Mouse (Mus musculus) kidney, postnatal 25 days (tissue): Measurements from ENCODE around the gene Sh3d19.
A peak's percentile ranks its signal among the peaks of the same experiment; 100 is the strongest.
"Not testable (repeated sequence)": the region's sequence is repeated elsewhere in the genome, so short reads cannot be mapped to it uniquely, and the experiment has no call there.

Experiments used
- DNase-seq, 2 experiments: peaks; one replicate each; pipeline ENCODE4 v3.0.0; 2021; ENCODE audit warnings: mixed read lengths in 2 of 2

The Sh3d19 gene

GRCm38 (mm10) chr3:86103449-86104291 lies 132.8 kb downstream of the Sh3d19 start:
- DNase-seq, result no peak

- DNase-seq, result not testable (repeated sequence)
Measured at GRCm38 (mm10) chr3:86104433-86104832, 133.5 kb downstream of the Sh3d19 start.

GRCm38 (mm10) chr3:86104909-86105308 lies 134.0 kb downstream of the Sh3d19 start:
- DNase-seq, result no peak

- no peak for DNase-seq
Measured at GRCm38 (mm10) chr3:86106086-86106632, 135.2 kb downstream of the Sh3d19 start.

- no peak for DNase-seq
Measured at GRCm38 (mm10) chr3:86107637-86108539, 137.0 kb downstream of the Sh3d19 start.

GRCm38 (mm10) chr3:86108576-86108975 lies 137.7 kb downstream of the Sh3d19 start:
- no peak for DNase-seq

GRCm38 (mm10) chr3:86109099-86109498 lies 138.2 kb downstream of the Sh3d19 start:
- DNase-seq, result no peak

- peak; percentile 54 to 70 for DNase-seq
Measured at GRCm38 (mm10) chr3:86110077-86110476, 139.2 kb downstream of the Sh3d19 start.

GRCm38 (mm10) chr3:86112766-86113165 lies 141.9 kb downstream of the Sh3d19 start:
- no peak for DNase-seq

GRCm38 (mm10) chr3:86114659-86115338 lies 143.9 kb downstream of the Sh3d19 start:
- peak in 1 of 2 experiments; percentile 22 for DNase-seq

GRCm38 (mm10) chr3:86116951-86117350 lies 146.0 kb downstream of the Sh3d19 start:
- no peak for DNase-seq

- DNase-seq, result no peak
Measured at GRCm38 (mm10) chr3:86119237-86119932, 148.5 kb downstream of the Sh3d19 start.

- peak in 1 of 2 experiments; percentile 13 for DNase-seq
Measured at GRCm38 (mm10) chr3:86122156-86122555, 151.2 kb downstream of the Sh3d19 start.

- no peak for DNase-seq
Measured at GRCm38 (mm10) chr3:86123251-86123746, 152.4 kb downstream of the Sh3d19 start.

- peak in 1 of 2 experiments; percentile 76 for DNase-seq
Measured at GRCm38 (mm10) chr3:86129757-86130156, 158.8 kb downstream of the Sh3d19 start.

- no peak for DNase-seq
Measured at GRCm38 (mm10) chr3:86134939-86135638, 164.2 kb downstream of the Sh3d19 start.

- DNase-seq, result no peak
Measured at GRCm38 (mm10) chr3:86135886-86136563, 165.1 kb downstream of the Sh3d19 start.

- no peak for DNase-seq
Measured at GRCm38 (mm10) chr3:86136936-86137574, 166.1 kb downstream of the Sh3d19 start.

GRCm38 (mm10) chr3:86139660-86140059 lies 168.8 kb downstream of the Sh3d19 start:
- no peak for DNase-seq

- DNase-seq, result peak in 1 of 2 experiments; percentile 42
Measured at GRCm38 (mm10) chr3:86141366-86141765, 170.5 kb downstream of the Sh3d19 start.
